Mouse (Mus musculus) neural tube, embryonic 11.5 days (tissue): ENCODE measurements around the gene Git2. TPM values are rescaled to one million over a fixed set of nuclear protein-coding genes. Genes with fewer than 3 reads are reported as not detected.

Experiments
- ATAC-seq: fragments of 200-750 bp; cut with Nextera tagmentation; 2 replicates; pipeline ENCODE4 v1.8.0; 2017; ENCODE audit warnings: moderate number of reproducible peaks, mild to moderate bottlenecking, moderate TSS enrichment, moderate library complexity; ENCODE audit not compliant: insufficient read depth, low FRiP score, low TSS enrichment
- DNase-seq: peaks from one replicate; pipeline ENCODE4 v3.0.0-alpha.2; 2015; ENCODE audit warnings: low spot score
- H3K27ac ChIP-seq: fragments of 300-500 bp; sonication (generic); 2 replicates; pipeline ENCODE4 v1.5.1; 2014; ENCODE audit warnings: low read depth, mild to moderate bottlenecking, low read length
- H3K27me3 ChIP-seq: fragments of 300-500 bp; sonication (generic); 2 replicates; pipeline ENCODE4 v1.6.1; 2014; ENCODE audit warnings: mild to moderate bottlenecking, low read length, mixed read lengths; ENCODE audit not compliant: control insufficient read depth, insufficient read depth
- H3K36me3 ChIP-seq: fragments of 300-500 bp; sonication (generic); 2 replicates; pipeline ENCODE4 v1.6.1; 2014; ENCODE audit warnings: mild to moderate bottlenecking, low read length, moderate library complexity, mixed read lengths; ENCODE audit not compliant: control insufficient read depth, insufficient read depth
- H3K4me1 ChIP-seq: fragments of 300-500 bp; sonication (generic); 2 replicates; pipeline ENCODE4 v1.6.1; 2014; ENCODE audit warnings: low read length, mixed read lengths; ENCODE audit not compliant: control insufficient read depth, insufficient read depth
- H3K4me2 ChIP-seq: fragments of 300-500 bp; sonication (generic); 2 replicates; pipeline ENCODE4 v1.6.1; 2014; ENCODE audit warnings: low read depth, mild to moderate bottlenecking, moderate library complexity
- H3K4me3 ChIP-seq: fragments of 300-500 bp; sonication (generic); 2 replicates; pipeline ENCODE4 v1.5.1; 2014; ENCODE audit warnings: low read depth, low read length
- H3K9ac ChIP-seq: fragments of 300-500 bp; sonication (generic); 2 replicates; pipeline ENCODE4 v1.6.1; 2014; ENCODE audit warnings: mild to moderate bottlenecking, low read length
- H3K9me3 ChIP-seq: fragments of 300-500 bp; sonication (generic); 2 replicates; pipeline ENCODE4 v1.6.1; 2016; ENCODE audit warnings: low read length; ENCODE audit not compliant: control insufficient read depth
- WGBS: fragments of 180-500 bp; shearing (Covaris S2); extraction: QIAGEN DNeasy Blood & Tissue Kit; methylation state at CpG from one replicate; pipeline ENCODE4 v1.1.7; 2014; 5-methylcytosine and 5-hydroxymethylcytosine counted together
- polyA plus RNA-seq: library from polyadenylated mRNA; unstranded; fragments of >200 nt; fragmentation: Nextera tagmentation; extraction: Ambion mirVana; gene quantifications from 2 replicates; pipeline ENCODE4 v1.2.1, GENCODE M21; 2014

Gene Git2
- polyA plus RNA-seq, 1 experiment from 2014 or later = 35.1 TPM

DNA sequence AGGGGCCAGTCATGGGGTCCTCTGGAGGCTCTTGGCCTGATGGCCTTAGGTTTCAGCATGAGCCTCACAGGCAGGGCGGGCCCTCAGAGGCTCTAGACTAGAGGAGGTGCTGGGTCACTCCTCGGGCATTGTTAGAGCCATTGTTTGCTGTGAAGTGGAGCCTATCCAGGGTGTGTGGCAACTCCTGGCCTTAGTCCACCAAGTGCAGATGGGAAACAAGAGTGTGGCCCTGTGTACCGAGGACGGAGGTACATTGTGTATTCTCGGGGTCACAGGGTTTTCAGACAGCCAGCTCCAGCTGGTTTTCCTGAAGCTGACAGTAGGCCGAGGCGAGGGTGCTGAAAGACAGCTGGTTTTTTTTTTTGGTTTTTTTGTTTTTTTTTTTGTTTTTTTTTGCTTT, 18.0 kb upstream of the Git2 start:
- H3K27me3 ChIP-seq = no peaks in the 10 kb centered on the region
- peaks cover 12% of the 10 kb centered on the region for H3K4me1 ChIP-seq
- H3K27ac ChIP-seq = no peak overlapping the region
- no peak overlapping the region for H3K4me3 ChIP-seq
- 88% methylated on average over 7 of the region's 7 CpGs for WGBS
- ATAC-seq = no peak
- DNase-seq = no peak
- H3K4me2 ChIP-seq = no peak overlapping the region
- H3K36me3 ChIP-seq = peaks cover 2% of the 10 kb centered on the region; the same call in 1 of the 2 replicates
- no peak overlapping the region for H3K9ac ChIP-seq
- no peaks in the 10 kb centered on the region for H3K9me3 ChIP-seq

DNA sequence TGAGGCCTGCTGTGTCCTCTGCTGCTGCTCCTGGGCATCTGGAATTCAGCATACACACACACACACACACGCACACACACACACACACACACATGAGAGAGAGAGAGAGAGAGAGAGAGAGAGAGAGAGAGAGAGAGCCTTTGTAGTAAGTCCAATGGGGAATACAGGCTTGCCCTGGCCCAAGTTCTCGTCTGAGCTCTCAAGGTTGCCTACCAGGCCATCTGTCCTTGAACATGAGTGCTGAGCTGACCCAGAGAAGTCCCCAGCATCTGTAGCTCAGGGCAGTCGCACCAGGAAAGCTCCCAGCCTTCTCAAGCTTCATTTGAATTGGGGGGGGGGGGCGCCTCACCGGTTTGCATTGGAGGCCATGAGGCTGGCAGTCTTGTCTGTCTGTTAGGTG, 9.9 kb upstream of the Git2 start:
- 78% methylated on average over 5 of the region's 5 CpGs for WGBS
- Histone ChIP-seq H3K9ac (no peak overlapping the region), H3K4me3 (no peak overlapping the region), H3K27me3 (no peaks in the 10 kb centered on the region), H3K9me3 (no peaks in the 10 kb centered on the region), H3K27ac (no peak overlapping the region), H3K4me1 (no peaks in the 10 kb centered on the region), H3K36me3 (no peaks in the 10 kb centered on the region; the same call in none of the 2 replicates), H3K4me2 (no peak overlapping the region)
- no peak for ATAC-seq
- DNase-seq = no peak

- Histone ChIP-seq H3K9ac (no peak overlapping the region), H3K36me3 (no peaks in the 10 kb centered on the region; the same call in none of the 2 replicates), H3K27ac (no peak overlapping the region), H3K4me3 (no peak overlapping the region), H3K4me2 (no peak overlapping the region), H3K9me3 (no peaks in the 10 kb centered on the region), H3K27me3 (no peaks in the 10 kb centered on the region), H3K4me1 (no peaks in the 10 kb centered on the region)
- ATAC-seq = no peak
- WGBS = 88% methylated on average over 16 of the region's 16 CpGs
- DNase-seq = no peak
Measured at GRCm38 (mm10) chr5:114784622-114785165, 9.4 kb upstream of the Git2 start.

- H3K36me3 ChIP-seq = no peaks in the 10 kb centered on the region; the same call in none of the 2 replicates
- WGBS = 89% methylated on average over 12 of the region's 12 CpGs
- no peaks in the 10 kb centered on the region for H3K4me1 ChIP-seq
- no peak overlapping the region for H3K4me3 ChIP-seq
- H3K9me3 ChIP-seq = no peaks in the 10 kb centered on the region
- no peak overlapping the region for H3K27ac ChIP-seq
- ATAC-seq (no peak), DNase-seq (no peak)
- no peak overlapping the region for H3K9ac ChIP-seq
- no peak overlapping the region for H3K4me2 ChIP-seq
- H3K27me3 ChIP-seq = no peaks in the 10 kb centered on the region
Measured at GRCm38 (mm10) chr5:114783405-114784163, 8.3 kb upstream of the Git2 start.

GRCm38 (mm10) chr5:114782991-114783390, 7.7 kb upstream of the Git2 start:
- 88% methylated on average over 9 of the region's 9 CpGs for WGBS
- Histone ChIP-seq H3K4me2 (no peak overlapping the region), H3K4me3 (no peak overlapping the region), H3K27ac (no peak overlapping the region), H3K27me3 (no peaks in the 10 kb centered on the region), H3K9ac (no peak overlapping the region), H3K36me3 (no peaks in the 10 kb centered on the region; the same call in none of the 2 replicates), H3K9me3 (no peaks in the 10 kb centered on the region), H3K4me1 (no peaks in the 10 kb centered on the region)
- DNase-seq (no peak), ATAC-seq (no peak)

GRCm38 (mm10) chr5:114780912-114781311, 5.6 kb upstream of the Git2 start:
- Histone ChIP-seq H3K27ac (no peak overlapping the region), H3K4me2 (no peak overlapping the region), H3K27me3 (no peaks in the 10 kb centered on the region), H3K9me3 (no peaks in the 10 kb centered on the region), H3K4me1 (peaks cover 6% of the 10 kb centered on the region; the same call in 1 of the 2 replicates), H3K36me3 (no peaks in the 10 kb centered on the region; the same call in 1 of the 2 replicates), H3K4me3 (no peak overlapping the region), H3K9ac (no peak overlapping the region)
- ATAC-seq (no peak), DNase-seq (no peak)
- 90% methylated on average over 7 of the region's 7 CpGs for WGBS

DNA sequence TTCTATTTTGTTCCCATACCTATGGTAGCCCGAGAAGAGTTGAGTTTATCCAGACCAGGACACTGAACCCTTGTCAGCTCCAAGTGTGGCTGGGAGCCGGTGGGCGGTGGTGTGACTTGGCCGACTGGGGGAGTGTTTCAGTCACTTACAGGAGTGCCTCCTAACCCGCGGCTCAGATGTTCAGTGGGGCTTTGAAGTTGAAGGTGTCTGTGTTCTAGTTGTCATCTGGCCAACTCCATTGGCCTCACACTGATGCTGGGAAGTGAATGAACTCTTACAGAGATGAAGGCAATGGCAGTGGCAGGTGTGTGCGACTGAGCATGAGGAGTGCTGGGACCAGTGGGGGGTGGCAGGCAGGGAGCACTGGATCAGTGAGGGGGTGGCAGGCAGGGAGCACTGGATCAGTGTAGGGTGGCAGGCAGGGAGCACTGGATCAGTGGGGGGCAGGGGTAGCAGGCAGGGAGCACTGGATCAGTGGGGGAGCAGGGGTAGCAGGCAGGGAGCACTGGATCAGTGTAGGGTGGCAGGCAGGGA, 4.7 kb upstream of the Git2 start:
- no peak overlapping the region for H3K4me3 ChIP-seq
- no peak overlapping the region for H3K27ac ChIP-seq
- H3K4me1 ChIP-seq = peaks cover 11% of the 10 kb centered on the region; the same call in 1 of the 2 replicates
- no peak overlapping the region for H3K4me2 ChIP-seq
- no peak for ATAC-seq
- H3K9me3 ChIP-seq = no peaks in the 10 kb centered on the region
- no peak for DNase-seq
- no peak overlapping the region for H3K9ac ChIP-seq
- no peaks in the 10 kb centered on the region; the same call in 1 of the 2 replicates for H3K36me3 ChIP-seq
- H3K27me3 ChIP-seq = no peaks in the 10 kb centered on the region
- 81% methylated on average over 7 of the region's 7 CpGs for WGBS

DNA sequence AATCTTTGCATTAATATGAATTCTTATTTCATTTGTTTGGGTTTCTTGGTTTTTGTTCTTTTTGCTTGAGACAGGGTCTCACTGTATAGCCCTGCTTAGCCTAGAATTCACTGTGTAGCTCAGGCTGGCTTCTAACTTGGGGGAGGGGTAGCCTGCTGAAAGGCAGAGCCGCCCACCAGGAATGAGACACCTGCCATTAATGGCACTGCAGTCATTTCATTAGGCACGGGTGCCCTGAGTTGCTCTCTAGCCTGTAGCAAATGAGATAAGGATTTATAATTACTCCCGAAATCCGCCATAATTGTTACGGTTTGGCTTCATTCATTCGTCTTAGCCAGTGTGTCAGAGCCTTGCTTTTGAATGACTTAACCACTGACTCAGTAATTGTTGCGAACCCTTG, 857 bp upstream of the Git2 start:
- Histone ChIP-seq H3K27ac (0 out of 2 replicates have a peak overlapping the region, but pooled peaks have one; percentile 8), H3K36me3 (no peaks in the 10 kb centered on the region), H3K4me3 (peak overlapping the region; percentile 99), H3K9ac (no peak overlapping the region), H3K4me2 (peak overlapping the region; percentile 87), H3K27me3 (no peaks in the 10 kb centered on the region), H3K9me3 (no peaks in the 10 kb centered on the region), H3K4me1 (peaks cover 20% of the 10 kb centered on the region)
- WGBS = 74% methylated on average over 7 of the region's 7 CpGs
- DNase-seq (no peak), ATAC-seq (no peak)
